Mouse (Mus musculus): Measurements from ENCODE around the gene Vpreb2. TPM values are rescaled to one million over a fixed set of nuclear protein-coding genes. Genes with fewer than 3 reads are reported as not detected.
"Not testable (repeated sequence)": the region's sequence is repeated elsewhere in the genome, so short reads cannot be mapped to it uniquely, and the experiment has no call there.

The Vpreb2 gene
- total RNA-seq, 2 experiments from 2014 or later, result 0.51 TPM; not detected in 1

DNA sequence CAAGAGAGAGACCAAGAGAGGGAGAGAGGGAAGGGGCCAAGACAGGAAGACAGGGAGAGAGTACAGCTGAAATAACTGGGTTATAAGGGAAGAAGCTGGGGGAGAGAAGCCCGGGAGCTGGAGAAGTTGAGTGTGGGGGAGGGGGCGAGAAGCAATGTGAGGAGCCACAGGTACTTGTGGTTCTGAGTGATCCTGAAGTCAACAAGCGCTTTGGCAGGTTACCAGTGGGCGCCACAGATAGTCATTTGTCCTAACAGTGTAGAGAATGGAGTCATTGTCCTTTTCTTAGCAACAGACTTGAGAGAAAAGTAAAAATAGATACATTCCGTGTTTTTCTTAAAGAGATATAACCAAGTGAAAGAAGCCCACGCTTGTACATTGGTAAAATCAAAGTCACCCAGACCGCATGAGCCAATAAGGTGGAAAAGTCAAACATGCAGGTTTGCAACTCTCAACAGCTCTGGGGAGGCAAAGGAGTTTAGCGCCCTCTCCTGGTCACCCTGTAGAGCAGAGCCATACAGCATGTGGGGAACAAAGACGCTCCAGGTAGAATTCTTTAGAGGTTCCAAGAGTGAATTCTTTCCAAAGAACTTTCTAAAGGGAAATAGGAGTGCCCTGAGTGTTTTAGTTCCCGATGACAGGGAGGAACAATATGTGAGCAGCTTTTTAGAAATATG is 6.4 kb downstream of the Vpreb2 start:
- peak; percentile 54 to 57 for DNase-seq (ENCODE audit: low spot score in 2 of 2)

- no peak for DNase-seq (ENCODE audit: low spot score in 2 of 2)
Observed at GRCm38 (mm10) chr16:17987703-17988102, 7.5 kb downstream of the Vpreb2 start.

DNA sequence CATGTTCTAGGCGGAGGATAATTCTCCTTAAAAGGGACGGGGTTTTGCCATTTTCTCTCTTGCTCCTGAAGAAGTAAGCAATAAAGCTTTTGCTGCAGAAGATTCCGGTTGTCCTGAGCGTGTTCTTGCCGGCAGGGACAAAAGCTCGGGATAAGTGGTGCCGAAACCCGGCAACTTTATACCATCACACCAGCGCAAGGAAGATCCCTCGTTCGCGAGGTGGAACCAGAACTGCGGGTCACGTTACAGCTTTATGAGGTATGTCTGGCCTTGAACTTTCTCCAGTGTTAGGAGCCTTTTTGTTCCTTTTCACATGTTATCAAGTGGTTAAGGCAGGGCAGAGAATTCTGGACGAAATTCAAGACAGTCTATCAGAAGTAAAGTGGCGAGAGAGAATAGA is 12.1 kb downstream of the Vpreb2 start:
- not testable (repeated sequence) for DNase-seq (ENCODE audit: low spot score in 2 of 2)

- no peak for DNase-seq (ENCODE audit: low spot score in 2 of 2)
Observed at GRCm38 (mm10) chr16:17999668-18000067, 19.4 kb downstream of the Vpreb2 start.

GRCm38 (mm10) chr16:18004589-18004988 is 24.4 kb downstream of the Vpreb2 start:
- DNase-seq (ENCODE audit: low spot score in 2 of 2), result no peak

DNA sequence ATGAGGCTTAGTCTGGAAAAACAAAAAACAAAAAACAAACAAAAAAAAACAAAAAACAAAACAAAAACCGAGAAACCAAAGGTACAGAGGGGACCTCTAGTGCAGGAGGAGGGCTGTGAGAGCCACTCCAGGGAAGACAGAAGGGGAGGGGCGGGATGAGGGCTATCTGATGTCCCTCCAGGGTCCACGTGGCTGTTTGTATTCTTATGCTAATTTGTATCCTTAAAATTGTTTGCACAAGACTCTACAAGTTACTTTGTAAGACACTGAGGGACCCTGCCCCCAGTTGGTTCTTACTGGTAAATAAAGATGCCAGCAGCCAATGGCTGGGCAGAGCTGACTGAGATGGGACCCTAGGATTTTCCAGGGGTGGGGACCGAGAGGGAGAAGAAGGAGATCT is 26.9 kb downstream of the Vpreb2 start:
- DNase-seq (ENCODE audit: low spot score in 2 of 2), result no peak

- DNase-seq (ENCODE audit: low spot score in 2 of 2), result no peak
Observed at GRCm38 (mm10) chr16:18011101-18011500, 30.9 kb downstream of the Vpreb2 start.

GRCm38 (mm10) chr16:18016482-18016881 is 36.3 kb downstream of the Vpreb2 start:
- DNase-seq (ENCODE audit: low spot score in 2 of 2), result not testable (repeated sequence)

DNA sequence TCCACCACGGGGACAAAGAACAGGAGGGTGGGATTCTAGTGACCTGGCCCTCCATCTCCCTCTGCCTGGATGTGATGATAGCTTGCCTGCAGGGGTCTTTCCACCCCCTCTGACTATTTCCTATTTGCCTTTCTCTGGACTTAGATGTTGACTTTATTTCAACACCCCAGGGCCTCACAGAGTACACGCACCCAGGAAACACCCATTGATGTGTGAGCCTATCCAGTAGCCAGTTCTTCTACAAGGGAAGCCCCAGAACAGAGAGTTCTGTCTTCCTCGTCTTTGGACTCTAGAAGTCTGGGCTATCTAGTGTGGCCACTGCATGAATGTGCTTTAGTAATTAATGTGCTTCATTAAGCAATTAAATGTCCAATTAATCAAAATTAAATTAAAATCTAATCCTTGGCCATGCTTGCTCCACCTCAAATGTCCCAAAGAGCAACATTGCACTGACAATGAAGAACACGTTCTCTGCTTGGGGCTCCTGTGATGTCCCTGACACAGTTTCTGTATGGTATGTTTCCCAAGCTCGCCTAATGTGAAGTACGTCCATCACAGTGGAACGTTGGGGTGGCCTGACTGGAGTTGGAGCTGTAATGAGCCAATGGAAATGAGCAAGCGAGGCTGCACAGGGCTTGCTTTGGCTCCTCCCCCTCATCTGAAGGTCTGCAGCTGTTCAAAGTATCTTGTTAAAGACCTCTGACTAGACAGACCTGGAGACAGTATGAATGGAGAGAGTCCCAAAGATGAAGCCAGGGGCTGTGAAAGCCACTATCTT is 42.7 kb downstream of the Vpreb2 start:
- DNase-seq (ENCODE audit: low spot score in 2 of 2), result no peak

GRCm38 (mm10) chr16:18027371-18027770 is 47.1 kb downstream of the Vpreb2 start:
- DNase-seq (ENCODE audit: low spot score in 2 of 2), result no peak

Other genes starting within 250 kb of the Vpreb2 start
- gene Med15, start 247.5 kb upstream of the Vpreb2 start, total RNA-seq (2021), result 10 to 100 TPM; 68.3 to 71.6 TPM
- 100 to 1,000 TPM in 1 of 2 experiments, 10 to 100 TPM in 1; 96.9 to 103 TPM for gene Klhl22, start 220.8 kb upstream of the Vpreb2 start, total RNA-seq (2021)
- 1 to 10 TPM; 3.5 to 3.6 TPM for gene Scarf2, start 183.1 kb upstream of the Vpreb2 start, total RNA-seq (2021)
- 1 to 10 TPM; 2.9 to 3.6 TPM for gene B830017H08Rik, start 147.3 kb upstream of the Vpreb2 start, total RNA-seq (2021)
- gene Car15, start 142.1 kb upstream of the Vpreb2 start, total RNA-seq (2021), result 1 to 10 TPM; 8.9 to 9.1 TPM
- gene Gm20518, start 88.8 kb upstream of the Vpreb2 start, total RNA-seq (2021), result 1 to 10 TPM; 1.0 to 2.6 TPM
- not detected for gene Tssk1, start 86.2 kb upstream of the Vpreb2 start, total RNA-seq (2021)
- 100 to 1,000 TPM in 1 of 2 experiments, 10 to 100 TPM in 1; 99.4 to 102 TPM for gene Dgcr2, start 81.9 kb upstream of the Vpreb2 start, total RNA-seq (2021)
- gene Tssk2, start 81.8 kb upstream of the Vpreb2 start, total RNA-seq (2021), result not detected
- gene Ess2, start 69.1 kb upstream of the Vpreb2 start, total RNA-seq (2021), result 10 to 100 TPM; 30.1 to 33.4 TPM
- gene Gsc2, start 65.4 kb upstream of the Vpreb2 start, total RNA-seq (2021), result not detected
- 10 to 100 TPM; 39.9 to 41.8 TPM for gene Slc25a1, start 52.2 kb upstream of the Vpreb2 start, total RNA-seq (2021)
- 10 to 100 TPM; 90.4 to 92.7 TPM for gene Dgcr6, start 72.4 kb downstream of the Vpreb2 start, total RNA-seq (2021)
- 10 to 100 TPM; 30.6 to 37.2 TPM for gene Prodh, start 109.8 kb downstream of the Vpreb2 start, total RNA-seq (2021)
- 100 to 1,000 TPM; 128 to 135 TPM for gene Rtn4r, start 147.2 kb downstream of the Vpreb2 start, total RNA-seq (2021)
- not detected for gene Ccdc188, start 237.5 kb downstream of the Vpreb2 start, total RNA-seq (2021)